Mouse (Mus musculus) myocyte (in vitro differentiated cells): Measurements from ENCODE around the gene Wwox. TPM values are rescaled to one million over a fixed set of nuclear protein-coding genes. Genes with fewer than 3 reads are reported as not detected.

Experiments
- H3K27me3 ChIP-seq: one replicate; pipeline ENCODE4 v1.6.1; 2011; ENCODE audit not compliant: control insufficient read depth, insufficient read depth, insufficient read length
- H3K36me3 ChIP-seq: one replicate; pipeline ENCODE4 v1.6.1; 2011; ENCODE audit not compliant: control insufficient read depth, insufficient read depth
- H3K4me2 ChIP-seq: one replicate; pipeline ENCODE4 v1.6.1; 2011; ENCODE audit warnings: low read depth, control low read depth
- H3K4me3 ChIP-seq: one replicate; pipeline ENCODE4 v1.5.1; 2011; ENCODE audit warnings: mild to moderate bottlenecking, control low read depth, moderate library complexity
- H3K79me2 ChIP-seq: one replicate; pipeline ENCODE4 v1.6.1; 2011; ENCODE audit not compliant: control insufficient read depth, insufficient read depth
- H3ac ChIP-seq: one replicate; pipeline ENCODE4 v1.6.1; 2011; ENCODE audit not compliant: control insufficient read depth, insufficient read length
- CEBPB ChIP-seq: IDR thresholded peaks from 2 replicates; pipeline ENCODE4 v1.6.1; 2011; ENCODE audit warnings: mild to moderate bottlenecking, moderate library complexity; ENCODE audit not compliant: poor library complexity, insufficient read depth, severe bottlenecking
- E2F4 ChIP-seq: IDR thresholded peaks from one replicate; pipeline ENCODE4 v1.6.1; 2011; ENCODE audit warnings: mild to moderate bottlenecking, control low read depth, moderate library complexity; ENCODE audit not compliant: insufficient read depth
- MAX ChIP-seq: IDR thresholded peaks from one replicate; pipeline ENCODE4 v1.6.1; 2011; ENCODE audit warnings: low read depth, mild to moderate bottlenecking, control low read depth
- MYOD1 ChIP-seq, 3 experiments: IDR thresholded peaks; one replicate each; pipeline ENCODE4 v1.6.1; 2011; ENCODE audit warnings: control low read depth in 2 of 3, low read depth in 2 of 3, mild to moderate bottlenecking in 2 of 3, moderate library complexity in 1 of 3; ENCODE audit not compliant: insufficient read length in 2 of 3, control insufficient read depth in 1 of 3
- MYOG ChIP-seq, 3 experiments: IDR thresholded peaks; one replicate each; pipeline ENCODE4 v1.6.1; 2011; ENCODE audit warnings: control low read depth in 2 of 3, low read depth in 2 of 3, mild to moderate bottlenecking in 2 of 3; ENCODE audit not compliant: insufficient read length in 2 of 3, control insufficient read depth in 1 of 3, insufficient read depth in 1 of 3
- POLR2A ChIP-seq: IDR thresholded peaks from one replicate; pipeline ENCODE4 v1.6.1; 2011; ENCODE audit warnings: low read depth, mild to moderate bottlenecking, control low read depth, moderate library complexity; ENCODE audit not compliant: insufficient read length
- POLR2AphosphoS2 ChIP-seq: IDR thresholded peaks from one replicate; pipeline ENCODE4 v1.6.1; 2011; ENCODE audit warnings: low read depth, control low read depth; ENCODE audit not compliant: insufficient read length
- REST ChIP-seq: IDR thresholded peaks from one replicate; pipeline ENCODE4 v1.6.1; 2011; ENCODE audit warnings: mild to moderate bottlenecking, control low read depth, moderate library complexity; ENCODE audit not compliant: insufficient read depth, insufficient read length
- SRF ChIP-seq: IDR thresholded peaks from one replicate; pipeline ENCODE4 v1.6.1; 2011; ENCODE audit warnings: low read depth; ENCODE audit not compliant: control insufficient read depth, insufficient read length
- TCF12 ChIP-seq: IDR thresholded peaks from one replicate; pipeline ENCODE4 v1.6.1; 2011; ENCODE audit warnings: mild to moderate bottlenecking, control low read depth; ENCODE audit not compliant: poor library complexity, insufficient read depth, severe bottlenecking
- TCF3 ChIP-seq: IDR thresholded peaks from one replicate; pipeline ENCODE4 v1.6.1; 2011; ENCODE audit warnings: low read depth, control low read depth; ENCODE audit not compliant: insufficient read length
- USF1 ChIP-seq: IDR thresholded peaks from one replicate; pipeline ENCODE4 v1.6.1; 2011; ENCODE audit warnings: low read depth, mild to moderate bottlenecking, control low read depth, moderate library complexity
- polyA plus RNA-seq: library from polyadenylated mRNA; unstranded; fragments of >200 nt; fragmentation: generic; extraction: Trizol; gene quantifications from one replicate; pipeline ENCODE4 v1.2.1, GENCODE M21; 2012; ENCODE audit warnings: missing spikeins

Gene Wwox
- polyA plus RNA-seq, 1 experiment, result 8.6 TPM

GRCm38 (mm10) chr8:115000736-115001135, 561.3 kb downstream of the Wwox start:
- TF ChIP-seq CEBPB (no peak), MYOG (IDR thresholded peaks at IDR 0.05; ENCODE audit: control insufficient read depth in 1 of 3, insufficient read depth in 1 of 3, insufficient read length in 2 of 3, low read depth in 2 of 3) (no peak), POLR2A (no peak), TCF3 (no peak), MAX (no peak), E2F4 (no peak), POLR2AphosphoS2 (no peak), SRF (no peak), MYOD1 (IDR thresholded peaks at IDR 0.05; ENCODE audit: control insufficient read depth in 1 of 3, insufficient read length in 2 of 3, low read depth in 2 of 3) (no peak), TCF12 (no peak), REST (no peak), USF1 (no peak)
- H3K36me3 ChIP-seq, result no peaks in the 10 kb centered on the region
- no peaks in the 10 kb centered on the region for H3K79me2 ChIP-seq
- no peaks in the 10 kb centered on the region for H3K27me3 ChIP-seq
- H3ac ChIP-seq, result no peak overlapping the region
- no peak overlapping the region for H3K4me3 ChIP-seq
- no peak overlapping the region for H3K4me2 ChIP-seq

- H3K4me3 ChIP-seq, result no peak overlapping the region
- H3K27me3 ChIP-seq, result no peaks in the 10 kb centered on the region
- TF ChIP-seq TCF12 (no peak), SRF (no peak), MAX (no peak), E2F4 (no peak), POLR2AphosphoS2 (no peak), MYOG (IDR thresholded peaks at IDR 0.05; ENCODE audit: control insufficient read depth in 1 of 3, insufficient read depth in 1 of 3, insufficient read length in 2 of 3, low read depth in 2 of 3) (no peak), CEBPB (no peak), POLR2A (no peak)
- no peaks in the 10 kb centered on the region for H3K36me3 ChIP-seq
- H3ac ChIP-seq, result no peak overlapping the region
- H3K4me2 ChIP-seq, result no peak overlapping the region
- H3K79me2 ChIP-seq, result no peaks in the 10 kb centered on the region
Observed at GRCm38 (mm10) chr8:115005021-115005420, 565.6 kb downstream of the Wwox start.

GRCm38 (mm10) chr8:115006561-115006960, 567.1 kb downstream of the Wwox start:
- no peak for TF ChIP-seq TCF12
- TF ChIP-seq SRF, result no peak
- no peak for TF ChIP-seq TCF3
- no peak for TF ChIP-seq REST
- no peak for TF ChIP-seq E2F4
- TF ChIP-seq MAX, result no peak
- no peak for TF ChIP-seq POLR2AphosphoS2
- TF ChIP-seq MYOD1 (IDR thresholded peaks at IDR 0.05; ENCODE audit: control insufficient read depth in 1 of 3, insufficient read length in 2 of 3, low read depth in 2 of 3), result no peak
- TF ChIP-seq POLR2A, result no peak
- TF ChIP-seq MYOG (IDR thresholded peaks at IDR 0.05; ENCODE audit: control insufficient read depth in 1 of 3, insufficient read depth in 1 of 3, insufficient read length in 2 of 3, low read depth in 2 of 3), result no peak
- TF ChIP-seq USF1, result no peak
- TF ChIP-seq CEBPB, result no peak
- H3ac ChIP-seq, result no peak overlapping the region
- no peaks in the 10 kb centered on the region for H3K79me2 ChIP-seq
- H3K4me2 ChIP-seq, result no peak overlapping the region
- H3K4me3 ChIP-seq, result no peak overlapping the region
- H3K36me3 ChIP-seq, result no peaks in the 10 kb centered on the region
- no peaks in the 10 kb centered on the region for H3K27me3 ChIP-seq

GRCm38 (mm10) chr8:115007280-115007679, 567.8 kb downstream of the Wwox start:
- TF ChIP-seq E2F4 (no peak), CEBPB (no peak), TCF3 (no peak), SRF (no peak), POLR2A (no peak), TCF12 (no peak), USF1 (no peak), POLR2AphosphoS2 (no peak), REST (no peak), MYOG (IDR thresholded peaks at IDR 0.05; ENCODE audit: control insufficient read depth in 1 of 3, insufficient read depth in 1 of 3, insufficient read length in 2 of 3, low read depth in 2 of 3) (no peak), MYOD1 (IDR thresholded peaks at IDR 0.05; ENCODE audit: control insufficient read depth in 1 of 3, insufficient read length in 2 of 3, low read depth in 2 of 3) (no peak)
- H3K4me3 ChIP-seq, result no peak overlapping the region
- no peak overlapping the region for H3ac ChIP-seq
- no peak overlapping the region for H3K4me2 ChIP-seq
- H3K36me3 ChIP-seq, result no peaks in the 10 kb centered on the region
- H3K27me3 ChIP-seq, result no peaks in the 10 kb centered on the region
- H3K79me2 ChIP-seq, result no peaks in the 10 kb centered on the region
